Mouse (Mus musculus): ENCODE results near the gene Igsf3.

DNA sequence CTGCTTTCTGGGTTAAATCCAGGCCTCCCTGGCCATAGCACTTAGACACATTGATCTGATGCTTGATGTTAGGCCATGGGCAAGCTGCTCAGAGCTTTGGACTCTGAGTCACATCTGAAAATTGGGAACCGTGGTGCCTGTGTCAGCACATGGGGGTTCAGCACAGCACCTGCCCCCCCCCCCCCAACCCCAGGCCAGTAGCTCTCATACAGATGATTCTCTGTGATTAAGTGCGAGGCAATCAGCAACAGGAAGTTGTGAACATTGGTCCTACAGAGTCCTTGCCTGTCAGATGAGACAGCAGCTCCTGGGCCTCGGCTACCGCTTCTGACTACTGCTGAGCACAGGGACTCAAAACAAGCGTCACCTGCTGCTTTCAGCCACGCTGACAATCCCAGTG lies 116.0 kb downstream of the Igsf3 start:
- TF ChIP-seq CTCF (IDR thresholded peaks at IDR 0.05; ENCODE audit: low read depth) = no peak
- no peak for TF ChIP-seq EP300 (IDR thresholded peaks at IDR 0.05; ENCODE audit: low read depth)

Data from liver, embryonic 14.5 days (tissue).